Mouse (Mus musculus) heart, postnatal 25 days (tissue): ENCODE measurements around the gene Cxcr6. TPM values are rescaled to one million over a fixed set of nuclear protein-coding genes. Genes with fewer than 3 reads are reported as not detected.
"Not testable (repeated sequence)": the region's sequence is repeated elsewhere in the genome, so short reads cannot be mapped to it uniquely, and the experiment has no call there.

Experiments
- DNase-seq: peaks from one replicate; pipeline ENCODE4 v3.0.0; 2022; ENCODE audit warnings: low spot score
- intact Hi-C: fragments of 180-260 bp; cut with DNase I; formaldehyde crosslinking; loops from one replicate; pipeline ENCODE4 v1.15.1; 2025
- total RNA-seq, 2 experiments: library from RNA; stranded (reverse); gene quantifications; 2 replicates each; pipeline ENCODE4 v1.2.3; 2021

Gene Cxcr6
- total RNA-seq, result under 1 TPM in 1 of 2 experiments, not detected in 1; 0.21 TPM

- intact Hi-C loops, result no loop called here
- DNase-seq, result no peak
These were observed at the start of gene Cxcr6 for GRCm38 (mm10) chr9:123806267-123806666. Gene Cxcr6 (plus strand): TSS chr9:123806475.

DNA sequence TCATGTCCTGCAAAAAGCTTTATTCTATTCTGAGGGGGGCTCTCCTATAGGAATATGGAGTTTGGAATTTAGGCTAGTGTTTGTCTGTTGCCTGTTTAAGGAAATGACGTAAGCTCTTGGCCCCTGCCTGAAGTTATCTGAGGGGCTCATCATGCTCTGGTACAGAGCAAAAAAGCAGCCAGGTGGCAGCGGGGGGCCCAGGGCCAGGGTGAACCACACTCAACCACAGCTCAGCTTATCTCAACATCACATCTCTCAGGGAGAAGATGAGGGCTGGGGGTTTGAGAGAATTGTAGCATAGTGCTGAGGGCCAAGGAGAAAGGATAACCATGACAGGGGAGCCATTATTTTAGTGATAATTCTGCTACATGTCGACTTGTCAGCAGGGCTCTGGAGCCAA, 49.5 kb upstream of the Cxcr6 start:
- no peak for DNase-seq
- intact Hi-C loops, result no loop called here

DNA sequence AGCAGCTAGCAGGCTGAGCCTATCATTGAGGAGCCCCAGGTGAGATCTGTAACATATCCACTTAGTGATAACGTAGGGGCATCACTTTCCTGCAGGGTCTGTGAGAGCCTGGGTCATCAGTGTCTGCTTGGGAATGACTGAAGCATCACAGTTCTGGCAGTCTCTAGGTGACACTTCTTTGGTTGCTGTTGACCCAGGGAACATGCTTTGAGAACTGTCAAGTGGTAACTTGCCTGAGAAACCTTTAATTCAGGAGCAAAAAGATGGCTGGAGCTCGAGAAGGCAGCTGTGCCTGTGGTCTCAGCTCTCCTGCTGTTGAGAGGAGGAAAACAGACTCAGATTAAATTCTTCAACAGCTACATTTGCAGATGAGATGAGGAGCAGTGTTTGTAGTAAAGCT, 48.9 kb upstream of the Cxcr6 start:
- intact Hi-C loops, result no loop called here
- no peak for DNase-seq

GRCm38 (mm10) chr9:123758156-123758555, 48.1 kb upstream of the Cxcr6 start:
- intact Hi-C loops, result no loop called here
- no peak for DNase-seq

GRCm38 (mm10) chr9:123758645-123759044, 47.6 kb upstream of the Cxcr6 start:
- intact Hi-C loops, result no loop called here
- DNase-seq, result no peak

- intact Hi-C loops, result no loop called here
- no peak for DNase-seq
These were observed 45.5 kb upstream of the Cxcr6 start for GRCm38 (mm10) chr9:123760806-123761205.

GRCm38 (mm10) chr9:123762886-123763285, 43.4 kb upstream of the Cxcr6 start:
- DNase-seq, result no peak
- intact Hi-C loops, result no loop called here

GRCm38 (mm10) chr9:123763771-123764170, 42.5 kb upstream of the Cxcr6 start:
- intact Hi-C loops, result no loop called here
- DNase-seq, result no peak

- DNase-seq, result no peak
- intact Hi-C loops, result no loop called here
These were observed 39.3 kb upstream of the Cxcr6 start for GRCm38 (mm10) chr9:123766996-123767395.

GRCm38 (mm10) chr9:123768443-123768842, 37.8 kb upstream of the Cxcr6 start:
- intact Hi-C loops, result no loop called here
- no peak for DNase-seq

GRCm38 (mm10) chr9:123769532-123769931, 36.7 kb upstream of the Cxcr6 start:
- no peak for DNase-seq
- intact Hi-C loops, result no loop called here

DNA sequence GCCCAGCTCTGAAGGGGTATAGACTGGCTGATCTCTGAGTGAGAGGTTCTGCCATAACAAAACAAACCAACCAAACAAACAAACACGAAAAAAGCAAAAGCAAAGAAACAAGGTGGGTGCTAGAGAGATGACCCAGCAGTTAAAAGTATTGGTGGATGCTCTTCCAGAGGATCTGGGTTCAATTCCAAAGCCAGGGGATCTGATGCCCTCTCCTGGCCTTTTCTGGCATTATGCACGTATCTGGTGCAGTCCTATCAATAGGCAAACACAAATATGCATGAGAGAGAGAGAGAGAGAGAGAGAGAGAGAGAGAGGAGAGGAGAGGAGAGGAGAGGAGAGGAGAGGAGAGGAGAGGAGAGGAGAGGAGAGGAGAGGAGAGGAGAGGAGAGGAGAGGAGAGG, 33.0 kb upstream of the Cxcr6 start:
- intact Hi-C loops, DNase-seq: not testable (repeated sequence)

DNA sequence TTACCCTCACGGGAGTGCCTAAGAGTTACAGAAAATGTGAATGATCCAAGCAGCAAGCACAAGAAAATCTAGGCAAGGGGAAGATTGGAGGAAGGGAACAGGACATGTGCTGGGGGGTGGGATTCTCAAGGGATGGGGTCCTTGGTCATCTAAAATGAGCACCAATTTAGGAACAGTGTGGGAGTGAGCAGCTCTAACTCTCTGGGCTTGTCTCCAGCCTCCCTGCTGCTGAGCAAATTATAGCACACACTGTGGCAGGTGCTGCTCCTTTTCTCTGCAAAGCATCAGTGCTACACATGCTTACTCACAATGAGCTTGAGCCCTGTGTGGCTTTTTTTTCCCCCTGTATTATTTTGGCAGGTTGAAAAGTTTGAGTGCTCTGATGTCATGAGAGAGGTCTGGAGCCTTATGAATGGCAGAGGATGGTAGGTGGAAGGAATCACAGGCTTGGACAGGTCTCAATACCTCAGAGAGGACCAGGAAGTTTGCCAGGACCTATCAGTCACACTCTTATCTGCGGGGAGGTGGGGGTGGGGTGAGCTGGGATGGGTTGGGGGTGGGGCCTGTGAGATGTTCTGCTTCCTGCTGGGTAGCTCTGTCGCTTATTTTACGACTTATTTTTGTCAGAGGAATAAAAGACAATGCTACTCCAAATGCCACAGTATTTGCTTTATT, 17.3 kb upstream of the Cxcr6 start:
- intact Hi-C loops, result no loop called here
- DNase-seq, result no peak

- no peak for DNase-seq
- intact Hi-C loops, result loop anchor here (2.0 to 10.0 kb wide), 3 partner anchors 131 to 211 kb away; no protein-coding TSS in a partner anchor
These were observed 10.1 kb upstream of the Cxcr6 start for GRCm38 (mm10) chr9:123796174-123796573.

- no peak for DNase-seq
- intact Hi-C loops, result no loop called here
These were observed 4.7 kb upstream of the Cxcr6 start for GRCm38 (mm10) chr9:123801527-123801926.

DNA sequence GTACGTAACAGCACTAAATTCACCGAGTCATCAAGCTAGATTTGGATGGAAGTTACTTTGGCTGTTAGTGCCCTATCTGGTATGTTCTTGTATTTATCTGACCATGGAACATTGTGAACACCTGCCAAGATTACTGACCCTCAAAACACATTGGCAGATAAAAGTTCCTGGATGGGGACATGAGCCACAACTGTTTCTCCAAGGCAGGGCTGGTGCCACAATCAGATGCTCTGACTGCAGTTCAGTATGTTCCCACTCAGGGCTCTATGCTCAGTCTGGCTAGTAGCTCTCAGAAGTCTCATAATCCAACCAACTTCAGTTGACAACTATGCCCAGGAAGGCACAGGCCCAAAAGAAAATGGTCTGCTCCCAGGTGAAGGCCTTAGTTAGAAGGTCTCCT, 3.9 kb upstream of the Cxcr6 start:
- DNase-seq, result no peak
- intact Hi-C loops, result no loop called here

DNA sequence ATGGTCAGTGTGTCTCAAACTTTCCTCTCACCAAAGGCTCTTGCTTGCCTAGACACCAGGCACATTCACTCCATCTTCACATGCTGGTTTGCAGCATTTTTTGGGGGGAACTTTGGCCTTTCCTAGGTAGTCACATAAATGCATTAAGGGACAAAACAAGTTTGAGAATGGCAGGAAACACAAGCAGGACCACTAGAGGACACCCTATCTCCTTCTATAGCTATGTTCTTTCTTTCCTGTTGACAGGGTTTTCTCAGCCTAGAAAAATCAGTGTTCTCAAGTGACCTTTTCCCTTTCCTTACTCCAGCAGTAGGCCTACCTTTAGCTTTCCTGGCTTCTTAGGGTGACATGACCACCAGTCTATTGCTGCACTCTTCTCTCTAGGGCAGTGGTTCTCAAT, 3.4 kb upstream of the Cxcr6 start:
- intact Hi-C loops, result no loop called here
- DNase-seq, result no peak

DNA sequence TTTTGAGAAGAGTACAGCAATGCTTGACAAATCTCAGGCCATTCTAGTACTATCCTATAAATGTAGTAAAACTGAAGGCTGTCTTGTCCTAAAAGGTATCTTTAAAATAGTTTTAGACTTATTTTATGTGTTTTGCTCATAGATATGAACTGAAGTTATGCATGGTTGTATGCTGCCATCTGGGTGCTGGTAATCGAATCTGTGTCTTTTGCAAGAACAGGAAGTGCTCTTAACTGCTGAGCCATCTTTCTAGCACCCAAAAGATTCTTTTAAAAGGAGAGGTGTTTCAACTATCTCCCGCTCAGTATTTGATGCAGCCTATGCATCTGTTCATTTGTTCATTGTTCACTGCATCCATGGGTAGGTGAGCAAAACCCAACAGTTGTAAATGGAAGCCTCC, 1.0 kb upstream of the Cxcr6 start:
- DNase-seq, result no peak
- intact Hi-C loops, result no loop called here

GRCm38 (mm10) chr9:123808583-123808982, 2.3 kb downstream of the Cxcr6 start:
- DNase-seq, result no peak
- intact Hi-C loops, result no loop called here

GRCm38 (mm10) chr9:123811831-123812230, 5.6 kb downstream of the Cxcr6 start:
- DNase-seq, result no peak
- intact Hi-C loops, result no loop called here

DNA sequence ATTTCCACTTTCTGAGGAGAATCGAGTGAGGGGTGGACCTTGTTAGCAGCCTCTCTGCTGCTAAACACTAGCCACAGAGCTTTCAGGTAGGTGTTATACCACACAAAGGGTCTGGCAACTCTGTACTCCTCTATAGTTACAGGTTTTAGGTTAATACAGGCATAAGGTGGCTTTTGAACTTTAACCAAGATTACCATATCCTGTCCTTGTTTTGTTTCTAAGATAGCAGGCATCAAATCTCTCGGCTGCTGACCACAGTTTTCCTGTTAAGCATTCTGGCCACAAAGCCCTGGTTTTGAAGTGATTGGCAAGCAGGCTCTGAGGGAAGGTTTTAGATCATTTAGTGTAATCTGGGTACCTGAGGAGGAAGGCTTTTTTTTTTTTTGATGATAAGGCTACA, 8.1 kb downstream of the Cxcr6 start:
- intact Hi-C loops, result no loop called here
- DNase-seq, result no peak

GRCm38 (mm10) chr9:123814821-123815220, 8.5 kb downstream of the Cxcr6 start:
- no peak for DNase-seq
- intact Hi-C loops, result no loop called here
